Mouse (Mus musculus): ENCODE data around the gene Gm20489.

The Gm20489 gene

DNA sequence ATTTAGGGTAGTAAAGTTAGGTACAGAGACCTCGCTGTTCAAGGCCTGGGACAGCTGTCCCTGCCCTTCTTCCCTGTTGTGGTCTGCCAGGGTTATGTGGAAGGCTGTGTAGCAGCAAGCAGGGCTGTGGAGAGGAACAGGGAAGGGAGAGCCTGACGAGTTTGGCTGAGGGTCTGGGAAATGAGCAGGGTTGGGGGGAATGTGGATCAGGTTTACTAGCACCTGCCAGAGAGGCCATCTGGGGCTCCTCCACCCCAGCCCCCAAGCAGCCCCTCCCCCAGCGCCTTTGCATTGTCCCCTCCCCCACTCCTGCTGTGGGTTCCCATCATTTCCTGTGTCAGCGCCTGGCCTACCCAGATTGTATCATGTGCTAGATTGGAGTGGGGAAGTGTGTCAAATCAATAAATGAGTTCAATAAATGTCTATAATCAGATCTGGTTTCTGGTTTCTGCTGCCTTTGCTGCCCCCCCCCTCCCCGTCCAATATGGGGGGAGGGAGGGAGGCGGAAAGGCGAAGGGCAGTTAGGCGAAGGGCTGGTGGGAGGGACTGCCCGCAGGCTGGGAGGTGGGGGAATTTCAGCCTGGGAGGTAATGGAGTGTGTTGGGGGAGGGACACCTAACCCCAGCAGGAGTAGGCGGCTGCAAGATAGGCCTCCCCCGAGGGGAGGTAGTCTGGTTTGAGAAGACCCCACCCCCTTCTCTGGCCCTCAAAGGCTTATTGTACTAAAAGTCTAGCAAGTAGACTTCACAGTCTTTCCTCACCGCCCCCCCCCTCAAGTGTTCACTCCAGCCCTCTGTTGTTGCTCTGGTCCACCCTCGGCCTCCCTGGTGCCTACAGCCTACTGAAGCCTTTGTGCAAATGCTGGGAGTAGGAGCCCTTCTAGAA lies 8.1 kb downstream of the Gm20489 start:
- no peak for DNase-seq (ENCODE audit: low read depth)

DNA sequence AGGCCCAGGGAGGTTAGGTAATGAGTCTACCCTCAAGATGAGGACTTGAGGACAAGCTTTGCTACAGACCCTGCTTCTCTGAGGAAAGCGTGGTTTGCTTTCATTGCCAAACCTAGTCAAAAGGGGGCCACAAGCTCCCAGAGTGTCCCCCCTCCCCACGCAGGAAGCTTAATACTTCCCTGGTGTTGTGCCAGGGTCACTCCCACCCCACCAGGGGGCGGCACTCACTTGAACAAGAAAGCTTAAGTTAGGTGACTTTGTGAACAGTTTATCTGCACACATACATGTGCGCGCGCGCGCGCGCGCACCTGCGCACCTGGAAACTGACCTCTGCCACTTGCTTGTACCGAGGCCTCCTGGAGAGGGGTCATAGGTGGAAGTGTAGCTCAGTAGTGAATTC lies 12.2 kb downstream of the Gm20489 start:
- no peak for DNase-seq (ENCODE audit: low read depth)

DNA sequence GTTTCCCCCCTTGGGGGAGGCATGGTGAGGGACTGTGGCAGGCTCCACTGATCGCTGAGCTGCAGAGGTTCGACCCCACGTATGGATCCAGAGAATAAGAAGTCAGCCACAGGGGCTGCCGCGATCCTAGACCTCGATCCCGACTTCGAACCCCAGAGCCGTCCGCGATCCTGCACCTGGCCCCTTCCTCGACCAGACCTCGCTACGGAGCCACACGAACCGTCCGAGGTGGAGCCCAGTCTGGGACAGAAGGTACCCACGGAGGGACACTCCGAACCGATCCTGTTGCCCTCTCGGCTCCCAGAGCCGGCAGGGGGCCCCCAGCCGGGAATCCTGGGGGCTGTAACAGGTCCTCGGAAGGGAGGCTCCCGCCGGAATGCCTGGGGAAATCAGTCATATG lies 14.1 kb downstream of the Gm20489 start:
- DNase-seq (ENCODE audit: low read depth), result no peak

DNA sequence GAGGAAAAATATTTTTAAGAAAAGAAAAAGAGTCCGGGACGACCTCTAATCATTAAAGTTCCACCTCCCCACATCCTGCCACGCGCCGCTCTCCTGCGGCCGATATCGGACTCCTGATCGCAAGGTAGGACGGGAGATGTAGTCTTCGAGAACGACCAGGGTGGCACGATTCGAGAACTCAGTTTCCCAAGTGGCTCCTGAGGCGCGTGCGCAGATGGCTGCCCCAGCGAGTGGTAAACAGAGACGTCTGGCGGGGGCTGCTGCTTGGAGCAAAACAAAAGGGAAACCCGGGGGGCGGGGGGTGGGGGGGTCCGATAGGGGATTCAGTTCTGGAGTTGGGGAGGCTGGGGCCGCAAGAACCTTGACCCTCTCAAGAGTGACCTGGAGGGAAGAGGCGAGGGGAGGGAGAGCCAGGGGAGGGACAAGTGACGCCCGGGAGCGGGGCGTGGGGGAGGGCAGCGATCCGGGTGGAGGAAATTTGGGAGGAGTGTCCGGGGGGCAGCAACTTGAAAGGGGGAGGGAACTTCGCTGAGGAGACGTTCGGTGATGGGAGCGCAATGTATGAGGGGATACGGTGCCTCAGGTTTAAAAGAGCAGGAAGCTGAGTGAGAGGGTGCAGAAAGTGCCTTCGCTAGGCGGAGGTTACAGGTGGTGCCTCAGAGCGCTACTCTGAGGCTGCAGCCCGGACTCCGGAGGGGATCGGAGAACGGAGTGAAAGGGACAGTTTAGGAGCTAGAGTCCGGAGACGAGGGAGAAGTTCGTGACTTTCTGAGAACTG lies 14.7 kb downstream of the Gm20489 start, which contains the start of gene Foxo4:
TSS of gene Foxo4 (plus strand) at position 577 of the 778 bp plus-strand sequence.
- DNase-seq (ENCODE audit: low read depth), result peak; percentile 71

DNA sequence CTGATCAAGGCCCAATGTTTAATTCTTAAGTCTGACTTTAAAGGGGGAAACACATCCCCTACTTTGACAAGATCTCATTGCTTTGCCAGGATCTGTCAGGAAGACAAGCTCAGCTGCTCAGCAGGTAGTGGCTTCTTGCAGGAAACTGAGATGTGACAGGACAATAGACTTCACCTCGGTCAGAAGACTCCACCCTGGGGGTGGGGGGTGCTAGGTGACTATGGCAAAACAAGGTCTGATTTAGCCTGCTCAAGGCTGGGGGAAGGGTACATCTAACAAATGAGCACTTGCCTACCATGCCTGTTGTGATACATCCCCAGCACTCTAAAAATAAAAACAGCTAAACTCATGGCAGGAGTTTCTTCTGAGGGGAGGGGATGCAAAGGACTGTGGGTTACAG lies 23.8 kb downstream of the Gm20489 start:
- DNase-seq (ENCODE audit: low read depth), result no peak

DNA sequence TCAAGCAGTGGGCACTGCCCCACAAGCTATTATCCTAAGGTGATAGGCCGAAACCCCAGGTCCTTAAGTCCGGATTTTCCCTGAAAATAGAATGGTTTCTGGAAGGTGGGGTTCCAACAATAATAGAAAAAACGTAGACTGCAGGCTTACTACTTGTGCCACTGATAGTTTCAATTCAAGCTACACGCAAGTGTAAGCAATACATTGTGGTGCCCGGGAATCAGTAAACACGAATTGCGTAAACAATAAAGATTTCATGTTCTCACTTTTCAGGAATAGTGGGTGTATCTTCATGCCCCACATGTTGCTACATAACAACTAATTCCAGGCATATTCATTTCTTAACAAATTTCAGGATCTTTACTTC lies 46.0 kb downstream of the Gm20489 start:
- DNase-seq (ENCODE audit: low read depth), result no peak

DNA sequence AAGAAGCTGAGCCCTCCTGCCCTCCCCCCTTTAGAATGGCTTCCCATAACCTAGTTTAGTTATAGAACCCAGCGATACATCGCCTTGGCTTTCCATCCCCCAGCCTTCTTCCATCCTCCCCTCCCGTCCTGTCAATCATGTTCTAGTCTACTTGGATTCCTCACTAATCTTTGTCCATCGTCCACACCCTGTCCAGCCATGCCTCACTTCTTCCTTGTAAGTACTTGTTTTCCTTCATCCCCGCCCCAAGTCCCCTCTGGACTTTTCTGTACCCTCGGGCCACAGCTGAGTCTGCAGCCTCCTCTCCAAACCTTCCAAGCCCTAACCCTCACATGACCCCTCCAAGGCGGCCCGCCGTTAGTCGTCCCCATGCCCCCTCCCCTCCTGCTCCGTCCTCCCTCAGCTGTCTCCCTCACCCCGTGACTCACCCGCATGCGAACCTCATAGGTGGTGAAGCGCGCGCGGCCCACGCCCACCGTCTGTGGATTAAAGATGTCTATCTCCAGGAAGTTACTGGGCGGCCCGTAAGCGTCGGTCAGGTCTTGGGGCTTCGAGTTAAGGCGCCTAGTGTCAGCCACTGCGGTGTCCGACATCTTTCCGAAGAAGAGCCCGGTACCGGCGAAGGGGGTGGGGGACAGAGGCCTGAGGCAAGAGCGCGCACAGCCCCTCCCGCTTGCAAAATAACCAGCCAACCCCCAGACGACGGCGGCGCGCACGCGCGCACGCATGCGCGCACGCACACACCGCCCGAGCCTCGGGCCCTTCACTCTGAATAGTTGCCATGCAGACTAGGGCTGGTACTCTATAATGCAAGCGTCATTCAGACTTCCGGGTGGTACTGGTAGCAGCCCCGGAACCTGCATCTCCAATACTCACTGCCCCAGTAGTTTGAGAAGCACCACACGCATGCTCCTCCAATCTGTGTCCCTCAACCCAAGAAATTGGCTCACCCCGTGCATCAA lies 46.7 kb downstream of the Gm20489 start, which contains the start of gene Snx12:
TSS of gene Snx12 (minus strand) at position 730 of the 962 bp plus-strand sequence.
- DNase-seq (ENCODE audit: low read depth), result peak; percentile 58

Measured in c-Kit-positive CD71-negative TER-119-negative erythroid progenitor cells, embryonic 14.5 days (primary cell).